Mouse (Mus musculus) MEL (cell line): ENCODE data around the gene Dedd.

Experiments
- CTCF ChIP-seq, 3 experiments: IDR thresholded peaks in 2 of 3; conservative IDR thresholded peaks in 1 of 3; 2 replicates each; pipeline ENCODE4 v1.5.1; 2011 to 2012; ENCODE audit warnings: low read length in 3 of 3, low read depth in 2 of 3, mild to moderate bottlenecking in 2 of 3, improper control_type of control experiment in 1 of 3, inconsistent platforms in 1 of 3, mixed read lengths in 1 of 3, moderate library complexity in 1 of 3; ENCODE audit not compliant: control insufficient read depth in 1 of 3, insufficient read depth in 1 of 3, poor library complexity in 1 of 3, severe bottlenecking in 1 of 3
- KAT2A ChIP-seq: conservative IDR thresholded peaks from 2 replicates; pipeline ENCODE4 v1.6.1; 2012; ENCODE audit warnings: low read depth, low read length, improper control_type of control experiment, inconsistent platforms
- ZC3H11A ChIP-seq: IDR thresholded peaks from 2 replicates; pipeline ENCODE4 v1.6.1; 2012; ENCODE audit warnings: low read depth, mild to moderate bottlenecking, inconsistent platforms, low read length, improper control_type of control experiment
- ZMIZ1 ChIP-seq: IDR thresholded peaks from 2 replicates; pipeline ENCODE4 v1.6.1; 2012; ENCODE audit warnings: low read depth, mild to moderate bottlenecking, inconsistent platforms, low read length, improper control_type of control experiment, moderate library complexity

- TF ChIP-seq ZC3H11A (no peak), CTCF (IDR thresholded peaks at IDR 0.05 in 2 of 3, conservative IDR thresholded peaks at IDR 0.05 in 1 of 3; ENCODE audit: control insufficient read depth in 1 of 3, insufficient read depth in 1 of 3, low read depth in 2 of 3, low read length in 3 of 3, poor library complexity in 1 of 3, severe bottlenecking in 1 of 3) (no peak), ZMIZ1 (no peak), KAT2A (no peak)
Observed at GRCm38 (mm10) chr1:171378298-171378697, 49.4 kb downstream of the Dedd start.
